Mouse (Mus musculus): ENCODE data around the gene Lgals3bp. TPM values are rescaled to one million over a fixed set of nuclear protein-coding genes. Genes with fewer than 3 reads are reported as not detected.

The Lgals3bp gene
- polyA plus RNA-seq, 1 experiment, result 253 TPM

DNA sequence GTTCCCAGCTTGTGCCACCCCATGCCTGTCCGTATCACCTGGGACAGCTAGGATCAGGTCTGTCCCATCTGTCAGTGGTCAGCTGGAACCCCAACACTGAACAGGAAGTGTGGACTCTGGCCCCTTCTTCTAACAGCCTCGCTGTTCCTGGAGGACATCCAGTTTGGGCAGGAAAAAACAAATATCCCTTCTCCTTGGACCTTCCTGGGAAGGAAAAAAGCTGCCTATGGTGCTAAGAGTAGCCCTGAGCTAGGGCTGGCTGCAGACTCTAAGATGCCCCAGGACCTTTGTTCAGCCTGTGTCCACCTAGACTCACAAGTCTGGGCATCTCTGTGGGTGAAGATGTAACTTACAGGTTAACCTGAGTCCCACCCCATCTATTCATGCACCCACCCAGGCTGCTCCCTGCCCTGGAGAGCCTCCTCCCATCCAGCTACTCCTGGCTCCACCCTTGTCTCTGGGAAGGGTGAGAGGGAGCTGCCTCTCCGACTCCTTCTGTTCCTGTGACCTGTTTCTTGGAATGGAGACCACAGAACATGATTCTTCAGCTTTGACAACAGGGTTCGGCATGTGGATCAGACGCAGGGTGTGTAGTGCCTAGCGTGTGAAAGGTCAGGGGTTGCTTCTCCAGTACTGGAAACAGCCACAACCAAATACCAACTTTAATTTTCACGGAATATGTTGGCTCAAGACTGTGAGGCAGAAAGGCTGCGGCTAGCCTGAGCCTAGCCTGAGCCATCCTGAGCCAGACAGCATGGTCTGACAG, 27.2 kb upstream of the Lgals3bp start:
- H3K4me3 ChIP-seq (ENCODE audit: extremely low read depth, insufficient read depth, insufficient read length), result peak overlapping the region; percentile 2; the same call in 1 of the 2 replicates
- WGBS, result 73% methylated on average over 8 of the region's 8 CpGs
- H3K27me3 ChIP-seq (ENCODE audit: control insufficient read depth, insufficient read depth, low read length), result no peaks in the 10 kb centered on the region
- no peaks in the 10 kb centered on the region; the same call in 1 of the 2 replicates for H3K4me1 ChIP-seq (ENCODE audit: control insufficient read depth, insufficient read depth, insufficient read length)
- no peaks in the 10 kb centered on the region for H3K36me3 ChIP-seq (ENCODE audit: control insufficient read depth, insufficient read depth, low read length)
- TF ChIP-seq CTCF (IDR thresholded peaks at IDR 0.05; ENCODE audit: extremely low read depth, insufficient read depth, insufficient read length, insufficient replicate concordance) (no peak), POLR2A (IDR thresholded peaks at IDR 0.05; ENCODE audit: low read depth, low read length) (no peak)
- peak overlapping the region; percentile 40 for H3K27ac ChIP-seq (ENCODE audit: insufficient read depth, low read length)
- no peak for DNase-seq (ENCODE audit: low read depth in 1 of 2, low spot score in 2 of 2)

DNA sequence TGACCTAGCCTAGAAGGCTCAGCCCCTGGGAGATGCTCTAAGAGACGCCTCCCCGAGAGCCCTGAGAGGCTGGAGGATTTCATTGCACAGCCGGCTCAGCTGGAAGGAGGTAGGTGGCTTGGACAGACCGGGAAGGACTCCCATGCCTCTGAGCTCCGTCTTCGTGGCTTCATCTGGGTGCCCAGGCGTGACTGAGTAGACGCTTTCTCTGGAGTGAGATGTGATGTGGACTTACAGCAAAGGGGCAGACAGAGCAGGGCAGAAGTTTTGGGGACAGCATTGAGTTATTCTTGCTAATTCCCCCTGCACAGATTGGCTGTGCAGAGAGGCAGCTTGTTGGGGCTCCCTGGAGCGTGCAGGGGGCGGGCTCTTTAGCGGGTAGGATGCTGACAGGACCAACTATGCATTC, 26.6 kb upstream of the Lgals3bp start:
- H3K27ac ChIP-seq (ENCODE audit: insufficient read depth, low read length), result peak overlapping the region; percentile 37
- no peaks in the 10 kb centered on the region for H3K27me3 ChIP-seq (ENCODE audit: control insufficient read depth, insufficient read depth, low read length)
- no peak for TF ChIP-seq POLR2A (IDR thresholded peaks at IDR 0.05; ENCODE audit: low read depth, low read length)
- no peak for TF ChIP-seq CTCF (IDR thresholded peaks at IDR 0.05; ENCODE audit: extremely low read depth, insufficient read depth, insufficient read length, insufficient replicate concordance)
- no peaks in the 10 kb centered on the region; the same call in 1 of the 2 replicates for H3K4me1 ChIP-seq (ENCODE audit: control insufficient read depth, insufficient read depth, insufficient read length)
- DNase-seq (ENCODE audit: low read depth in 1 of 2, low spot score in 2 of 2), result no peak
- peak overlapping the region; percentile 19; the same call in 1 of the 2 replicates for H3K4me3 ChIP-seq (ENCODE audit: extremely low read depth, insufficient read depth, insufficient read length)
- WGBS, result 9% methylated on average over 11 of the region's 11 CpGs
- no peaks in the 10 kb centered on the region for H3K36me3 ChIP-seq (ENCODE audit: control insufficient read depth, insufficient read depth, low read length)

DNA sequence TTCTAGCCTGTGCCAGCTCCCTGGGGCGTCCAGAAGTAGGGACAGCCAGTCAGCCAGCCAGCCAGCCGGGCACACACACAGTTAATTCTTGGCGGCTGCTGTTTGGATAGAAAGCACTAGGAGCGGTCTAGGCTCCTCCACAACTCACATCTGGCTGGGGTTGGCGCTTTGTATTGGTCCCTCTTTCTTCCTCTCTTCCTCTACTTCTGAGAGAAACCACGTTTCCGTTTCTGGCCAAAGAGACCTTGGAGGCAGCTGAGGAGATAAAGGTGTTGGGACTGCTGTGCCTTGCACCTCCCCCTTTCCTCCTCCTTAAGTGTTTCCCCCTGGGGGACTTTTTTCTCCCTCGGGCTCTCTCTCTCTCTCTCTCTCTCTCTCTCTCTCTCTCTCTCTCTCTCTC, 26.1 kb upstream of the Lgals3bp start, which contains the start of gene C1qtnf1:
Gene C1qtnf1 (plus strand): TSS at position 218 of the 400 bp plus-strand sequence.
- peak within 1 kb of the TSS; percentile 19; the same call in 1 of the 2 replicates for H3K4me3 ChIP-seq (ENCODE audit: extremely low read depth, insufficient read depth, insufficient read length)
- no peaks in the 10 kb centered on the region; the same call in 1 of the 2 replicates for H3K4me1 ChIP-seq (ENCODE audit: control insufficient read depth, insufficient read depth, insufficient read length)
- peak within 1 kb of the TSS; percentile 40 for H3K27ac ChIP-seq (ENCODE audit: insufficient read depth, low read length)
- no peak for DNase-seq (ENCODE audit: low read depth in 1 of 2, low spot score in 2 of 2)
- no peaks in the 10 kb centered on the region for H3K27me3 ChIP-seq (ENCODE audit: control insufficient read depth, insufficient read depth, low read length)
- no peaks in the 10 kb centered on the region for H3K36me3 ChIP-seq (ENCODE audit: control insufficient read depth, insufficient read depth, low read length)
- WGBS, result 2% methylated on average over 8 of the region's 8 CpGs
- no peak for TF ChIP-seq CTCF (IDR thresholded peaks at IDR 0.05; ENCODE audit: extremely low read depth, insufficient read depth, insufficient read length, insufficient replicate concordance)
- TF ChIP-seq POLR2A (IDR thresholded peaks at IDR 0.05; ENCODE audit: low read depth, low read length), result no peak

DNA sequence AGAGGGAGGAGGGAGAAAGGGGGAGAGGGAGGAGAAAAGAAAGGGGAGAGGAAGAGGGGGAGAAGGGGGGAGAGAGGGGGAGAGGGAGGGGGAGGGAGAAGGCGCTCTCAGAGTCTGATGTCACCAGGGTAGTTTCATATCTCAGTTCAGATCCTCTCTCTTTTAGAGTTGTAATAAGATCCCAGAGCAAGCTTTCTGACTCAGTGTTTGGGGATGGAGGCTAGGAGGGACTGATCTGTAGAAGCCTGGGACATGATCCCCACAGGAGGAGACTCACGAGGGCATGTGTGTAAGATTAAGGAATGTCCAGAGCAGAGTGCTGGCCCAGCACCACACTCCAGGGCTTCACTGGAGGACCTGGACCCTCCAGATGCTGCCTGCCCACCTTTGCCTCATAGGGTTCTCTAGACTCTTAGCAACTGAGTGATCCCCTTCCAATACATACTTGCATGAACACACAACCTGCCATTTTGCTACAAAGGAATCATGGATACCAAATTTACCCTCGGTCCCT, 25.4 kb upstream of the Lgals3bp start:
- 42% methylated on average over 3 of the region's 3 CpGs for whole genome bisulfite sequencing

DNA sequence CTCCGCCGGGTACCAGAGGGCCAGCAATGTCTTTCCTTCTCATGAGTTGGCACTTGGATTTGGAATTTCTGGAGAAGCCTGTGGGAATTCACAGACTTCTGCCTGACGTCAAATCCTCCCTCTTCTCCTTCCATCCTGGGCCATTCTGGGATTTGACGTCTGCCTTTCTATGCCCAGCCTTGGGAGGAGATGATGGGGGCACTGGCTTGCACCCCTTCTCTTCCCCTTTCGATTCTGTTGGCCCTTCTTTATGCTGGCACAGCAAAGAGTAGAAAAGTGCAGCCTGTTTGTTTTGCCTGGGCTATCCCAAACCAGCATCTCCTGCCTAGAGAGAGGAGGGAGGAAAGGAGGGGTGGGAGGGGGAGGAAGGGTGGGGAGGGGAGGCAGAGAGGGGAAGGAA, 24.9 kb upstream of the Lgals3bp start:
- Histone ChIP-seq H3K4me3 (ENCODE audit: extremely low read depth, insufficient read depth, insufficient read length) (no peak overlapping the region), H3K27ac (ENCODE audit: insufficient read depth, low read length) (no peak overlapping the region), H3K27me3 (ENCODE audit: control insufficient read depth, insufficient read depth, low read length) (no peaks in the 10 kb centered on the region), H3K4me1 (ENCODE audit: control insufficient read depth, insufficient read depth, insufficient read length) (no peaks in the 10 kb centered on the region; the same call in 1 of the 2 replicates), H3K36me3 (ENCODE audit: control insufficient read depth, insufficient read depth, low read length) (no peaks in the 10 kb centered on the region)
- TF ChIP-seq CTCF (IDR thresholded peaks at IDR 0.05; ENCODE audit: extremely low read depth, insufficient read depth, insufficient read length, insufficient replicate concordance) (no peak), POLR2A (IDR thresholded peaks at IDR 0.05; ENCODE audit: low read depth, low read length) (no peak)
- 73% methylated on average over 5 of the region's 5 CpGs for WGBS
- DNase-seq (ENCODE audit: low read depth in 1 of 2, low spot score in 2 of 2), result no peak

More for the DNA sequence above, 25.4 kb upstream of the Lgals3bp start:
- no peaks in the 10 kb centered on the region for H3K36me3 ChIP-seq (ENCODE audit: control insufficient read depth, insufficient read depth, low read length)
- H3K4me1 ChIP-seq (ENCODE audit: control insufficient read depth, insufficient read depth, insufficient read length), result no peaks in the 10 kb centered on the region; the same call in 1 of the 2 replicates
- no peak for DNase-seq (ENCODE audit: low read depth in 1 of 2, low spot score in 2 of 2)
- no peak overlapping the region for H3K4me3 ChIP-seq (ENCODE audit: extremely low read depth, insufficient read depth, insufficient read length)
- no peak overlapping the region for H3K27ac ChIP-seq (ENCODE audit: insufficient read depth, low read length)
- no peak for TF ChIP-seq CTCF (IDR thresholded peaks at IDR 0.05; ENCODE audit: extremely low read depth, insufficient read depth, insufficient read length, insufficient replicate concordance)
- no peak for TF ChIP-seq POLR2A (IDR thresholded peaks at IDR 0.05; ENCODE audit: low read depth, low read length)
- no peaks in the 10 kb centered on the region for H3K27me3 ChIP-seq (ENCODE audit: control insufficient read depth, insufficient read depth, low read length)

DNA sequence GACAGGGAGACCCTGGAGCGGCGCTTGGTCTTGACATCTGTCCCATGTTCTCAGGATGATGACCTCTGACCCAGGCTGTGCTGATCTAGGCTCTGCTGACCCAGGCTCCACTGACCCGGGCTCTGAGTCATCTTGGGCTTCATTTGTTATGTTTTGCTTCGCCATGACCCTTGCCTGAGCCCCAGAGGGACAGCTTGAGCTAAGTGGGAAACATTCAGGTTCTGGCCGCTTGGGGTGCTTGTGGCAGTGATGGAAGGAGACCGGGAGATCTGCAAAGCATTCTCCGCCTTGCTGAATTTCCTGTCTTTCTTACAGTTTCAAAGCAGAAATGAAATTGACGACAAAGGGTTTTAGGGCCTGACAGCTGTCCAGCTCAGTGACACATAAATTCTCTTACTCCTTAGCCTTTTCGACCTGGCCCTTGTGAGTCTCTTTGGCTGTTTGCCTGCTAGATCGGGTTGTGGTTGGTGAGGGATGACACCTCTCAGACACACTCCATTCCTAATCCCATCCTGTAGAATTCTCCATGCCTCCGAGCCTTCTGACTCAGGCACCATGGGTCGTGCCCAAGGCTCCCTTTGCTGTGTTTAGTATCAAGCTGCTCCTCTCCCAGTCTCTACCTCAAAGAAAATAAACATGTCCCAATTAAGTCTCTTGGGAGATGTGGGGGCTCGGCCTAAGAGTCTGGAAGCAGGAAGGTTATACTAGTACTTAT, 22.9 kb upstream of the Lgals3bp start:
- H3K4me3 ChIP-seq (ENCODE audit: extremely low read depth, insufficient read depth, insufficient read length), result no peak overlapping the region
- no peaks in the 10 kb centered on the region; the same call in 1 of the 2 replicates for H3K4me1 ChIP-seq (ENCODE audit: control insufficient read depth, insufficient read depth, insufficient read length)
- H3K27me3 ChIP-seq (ENCODE audit: control insufficient read depth, insufficient read depth, low read length), result no peaks in the 10 kb centered on the region
- H3K27ac ChIP-seq (ENCODE audit: insufficient read depth, low read length), result peak overlapping the region; percentile 25; the same call in 1 of the 2 replicates
- H3K36me3 ChIP-seq (ENCODE audit: control insufficient read depth, insufficient read depth, low read length), result no peaks in the 10 kb centered on the region
- no peak for DNase-seq (ENCODE audit: low read depth in 1 of 2, low spot score in 2 of 2)
- TF ChIP-seq CTCF (IDR thresholded peaks at IDR 0.05; ENCODE audit: extremely low read depth, insufficient read depth, insufficient read length, insufficient replicate concordance) (no peak), POLR2A (IDR thresholded peaks at IDR 0.05; ENCODE audit: low read depth, low read length) (no peak)
- WGBS, result 63% methylated on average over 13 of the region's 13 CpGs
